In genomic region chr3:122488051-122488754, GRCm38 (mm10) we compare ENCODE assay signal across 21 mouse cellular contexts.
A peak's percentile ranks its signal among the peaks of the same experiment; 100 is the strongest.
DNase-seq lines count a peak whose midpoint lies in the region; ATAC-seq and TF ChIP-seq lines count a peak whose summit lies in the region.
"Had no signal": no experiment of that assay in that cellular context is flagged by ENCODE, and none has a peak within 500 bp of the region (broad histone marks: within the 10 kb centered on the region; RNA-seq: fewer than 3 reads in every experiment).

No protein-coding gene starts in this region.

- H3K4me2 ChIP-seq in forebrain, embryonic 11.5 days (ENCODE audit: low read depth, low read length, severe bottlenecking), result no peak overlapping the region
- H3K4me2 ChIP-seq in forebrain, embryonic 14.5 days (ENCODE audit: low read length), result no peak overlapping the region
- no peak overlapping the region for H3K4me2 ChIP-seq in lung, embryonic 16.5 days (ENCODE audit: low read depth, low read length)
- H3K4me2 ChIP-seq: embryonic facial prominence, embryonic 15.5 days; heart, embryonic 11.5 days; liver, embryonic 15.5 days; stomach, embryonic 15.5 days had no signal

- no peak for DNase-seq in forebrain, embryonic 11.5 days (ENCODE audit: low spot score)
- no peak for DNase-seq in forebrain, embryonic 14.5 days (ENCODE audit: low spot score)
- DNase-seq in lung, postnatal 36 days, result no peak
- no peak for DNase-seq in Patski (ENCODE audit: low read depth, low spot score)
- DNase-seq in urinary bladder, postnatal 10 days (ENCODE audit: low spot score), result no peak
- DNase-seq: B cell, adult 2 months; cerebellum, postnatal 14 days; gastrocnemius, postnatal 25 days; kidney, adult 8-10 months; layer of hippocampus, postnatal 36 days; spleen, adult 18-20 months; thymus, postnatal 14 days had no signal

- no peaks in the 10 kb centered on the region for H3K27me3 ChIP-seq in forebrain, embryonic 11.5 days (ENCODE audit: control insufficient read depth, insufficient read depth, low read length)
- H3K27me3 ChIP-seq in forebrain, embryonic 14.5 days (replicated peaks; ENCODE audit: control insufficient read depth, insufficient read depth, low read length), result no peaks in the 10 kb centered on the region
- no peaks in the 10 kb centered on the region for H3K27me3 ChIP-seq in lung, embryonic 16.5 days (ENCODE audit: control insufficient read depth, insufficient read depth, low read depth, low read length)
- H3K27me3 ChIP-seq in Patski, result no peaks in the 10 kb centered on the region
- H3K27me3 ChIP-seq: embryonic facial prominence, embryonic 15.5 days; liver, embryonic 15.5 days; stomach, embryonic 15.5 days had no signal

- H3K4me1 ChIP-seq in forebrain, embryonic 11.5 days (replicated peaks; ENCODE audit: control insufficient read depth, insufficient read depth, low read length), result peaks cover 25% of the 10 kb centered on the region
- H3K4me1 ChIP-seq in forebrain, embryonic 14.5 days (ENCODE audit: control insufficient read depth, insufficient read depth, low read length), result peaks cover 20% of the 10 kb centered on the region
- peaks cover 16% of the 10 kb centered on the region for H3K4me1 ChIP-seq in lung, embryonic 16.5 days (replicated peaks; ENCODE audit: control insufficient read depth, insufficient read depth, low read length)
- H3K4me1 ChIP-seq in embryonic fibroblast, embryonic 13.5 days (ENCODE audit: control insufficient read depth, insufficient read depth, low read length), result peaks cover 9% of the 10 kb centered on the region

- H3K9me3 ChIP-seq in forebrain, embryonic 11.5 days (ENCODE audit: control insufficient read depth, low read length), result no peaks in the 10 kb centered on the region
- H3K9me3 ChIP-seq in forebrain, embryonic 14.5 days (replicated peaks; ENCODE audit: control insufficient read depth, low read length), result no peaks in the 10 kb centered on the region
- H3K9me3 ChIP-seq in lung, embryonic 16.5 days (ENCODE audit: control insufficient read depth, low read length), result no peaks in the 10 kb centered on the region
- H3K9me3 ChIP-seq: embryonic facial prominence, embryonic 15.5 days; limb, embryonic 10.5 days; liver, embryonic 15.5 days; stomach, embryonic 15.5 days had no signal

- WGBS in forebrain, embryonic 11.5 days, result 60% methylated on average over 1 of the region's 1 CpGs
- WGBS in forebrain, embryonic 14.5 days, result 33% methylated on average over 1 of the region's 1 CpGs
- 50% methylated on average over 1 of the region's 1 CpGs for WGBS in lung, embryonic 16.5 days

- H3K27ac ChIP-seq in forebrain, embryonic 11.5 days (ENCODE audit: low read depth, low read length), result no peak overlapping the region
- H3K27ac ChIP-seq in forebrain, embryonic 14.5 days (ENCODE audit: low read depth, low read length), result no peak overlapping the region
- no peak overlapping the region for H3K27ac ChIP-seq in lung, embryonic 16.5 days (ENCODE audit: low read length)
- peak overlapping the region; percentile 76 for H3K27ac ChIP-seq in embryonic fibroblast, embryonic 13.5 days (ENCODE audit: insufficient read depth, low read length)
- H3K27ac ChIP-seq: embryonic facial prominence, embryonic 15.5 days; hindbrain, postnatal 0 days; limb, embryonic 10.5 days; liver, embryonic 15.5 days; stomach, embryonic 15.5 days had no signal

- POLR2A ChIA-PET in Patski (lab: Charles Lee), result interaction anchor here (0.7 to 2.3 kb wide), 4 partner anchors 17 to 32 kb away, joined by 4 to 6 read pairs (median 4); no protein-coding TSS in a partner anchor

- H3K4me3 ChIP-seq in forebrain, embryonic 11.5 days (ENCODE audit: low read depth, low read length), result no peak overlapping the region
- H3K4me3 ChIP-seq in forebrain, embryonic 14.5 days (ENCODE audit: low read depth, low read length), result no peak overlapping the region
- H3K4me3 ChIP-seq in lung, embryonic 16.5 days (ENCODE audit: low read length), result no peak overlapping the region
- H3K4me3 ChIP-seq in embryonic fibroblast, embryonic 13.5 days (ENCODE audit: insufficient read depth, low read length), result no peak overlapping the region
- H3K4me3 ChIP-seq: embryonic facial prominence, embryonic 15.5 days; limb, embryonic 10.5 days; liver, embryonic 15.5 days; stomach, embryonic 15.5 days had no signal

- TF ChIP-seq CTCF in Patski (IDR thresholded peaks at IDR 0.05), result no peak
- TF ChIP-seq CTCF in embryonic fibroblast, embryonic 13.5 days (IDR thresholded peaks at IDR 0.05; ENCODE audit: borderline replicate concordance, insufficient read depth, low read length), result no peak

- in situ Hi-C loops in Patski (cut with MboI; ENCODE audit: low pct_unique_long_range_greater_than_20kb), result no loop called here

- peak; percentile 40; the same call in 1 of the 2 replicates for ATAC-seq in forebrain, embryonic 11.5 days (replicated peaks; ENCODE audit: low FRiP score)
- ATAC-seq in forebrain, embryonic 14.5 days, result no peak; the same call in 1 of the 2 replicates
- ATAC-seq in lung, embryonic 16.5 days (ENCODE audit: low read depth), result peak; percentile 7; the same call in 1 of the 2 replicates
- peak; percentile 51 for ATAC-seq in Patski
- no peak for ATAC-seq in erythroid progenitor cell, adult 5-6 weeks (replicated peaks; ENCODE audit: low FRiP score, poor library complexity, severe bottlenecking)
- ATAC-seq: hindbrain, postnatal 0 days had no signal

- no peaks in the 10 kb centered on the region for H3K36me3 ChIP-seq in forebrain, embryonic 11.5 days (ENCODE audit: control insufficient read depth, insufficient read depth, low read length)
- H3K36me3 ChIP-seq in forebrain, embryonic 14.5 days (ENCODE audit: control insufficient read depth, insufficient read depth, low read length), result no peaks in the 10 kb centered on the region
- no peaks in the 10 kb centered on the region for H3K36me3 ChIP-seq in lung, embryonic 16.5 days (ENCODE audit: control insufficient read depth, insufficient read depth, low read length)
- H3K36me3 ChIP-seq: embryonic facial prominence, embryonic 15.5 days; limb, embryonic 10.5 days; liver, embryonic 15.5 days; stomach, embryonic 15.5 days had no signal

- TF ChIP-seq POLR2A in embryonic fibroblast, embryonic 13.5 days (IDR thresholded peaks at IDR 0.05; ENCODE audit: low read depth, low read length), result no peak

- H3K9ac ChIP-seq in forebrain, embryonic 11.5 days (ENCODE audit: low read length), result no peak overlapping the region
- no peak overlapping the region for H3K9ac ChIP-seq in forebrain, embryonic 14.5 days (ENCODE audit: low read length)
- no peak overlapping the region for H3K9ac ChIP-seq in lung, embryonic 16.5 days (ENCODE audit: low read length)
- H3K9ac ChIP-seq: embryonic facial prominence, embryonic 15.5 days; liver, embryonic 15.5 days; stomach, embryonic 15.5 days had no signal

- CTCF ChIA-PET in Patski (lab: Charles Lee), result interaction anchor here (0.9 to 3.8 kb wide), 10 partner anchors 9 to 130 kb away, joined by 3 to 24 read pairs (median 4); no protein-coding TSS in a partner anchor

Comparison
In these comparisons a context has a peak if more than half of its experiments do, and no peak if none do; other contexts are left out.
1. ATAC-seq: peak in forebrain, embryonic 11.5 days (single experiment), lung, embryonic 16.5 days (single experiment) and Patski (single experiment); none in forebrain, embryonic 14.5 days (single experiment) and erythroid progenitor cell, adult 5-6 weeks (single experiment).